Mouse (Mus musculus) liver, embryonic 15.5 days (tissue): ENCODE measurements at regions not wholly inside any gene's neighbourhood (a gene's known extent, or its start where the extent isn't known, plus 50 kb on each side); places are given as distances from the start of the nearest gene placed in this dataset.
"Not testable (repeated sequence)": the region's sequence is repeated elsewhere in the genome, so short reads cannot be mapped to it uniquely, and the experiment has no call there.

Source experiments
- ATAC-seq: fragments of 200-750 bp; cut with Nextera tagmentation; 2 replicates; pipeline ENCODE4 v1.8.0; 2017; ENCODE audit warnings: moderate number of reproducible peaks, mild to moderate bottlenecking, moderate library complexity; ENCODE audit not compliant: insufficient read depth
- H3K27ac ChIP-seq: fragments of 300-500 bp; sonication (generic); replicated peaks from 2 replicates; pipeline ENCODE4 v1.5.1; 2015; ENCODE audit warnings: mild to moderate bottlenecking, inconsistent platforms
- H3K27me3 ChIP-seq: fragments of 300-500 bp; sonication (generic); 2 replicates; pipeline ENCODE4 v1.6.1; 2015; ENCODE audit warnings: mild to moderate bottlenecking, inconsistent platforms
- H3K36me3 ChIP-seq: fragments of 300-500 bp; sonication (generic); replicated peaks from 2 replicates; pipeline ENCODE4 v1.6.1; 2015; ENCODE audit warnings: moderate library complexity, mild to moderate bottlenecking, inconsistent platforms
- H3K4me1 ChIP-seq: fragments of 300-500 bp; sonication (generic); replicated peaks from 2 replicates; pipeline ENCODE4 v1.6.1; 2015; ENCODE audit warnings: inconsistent platforms
- H3K4me2 ChIP-seq: fragments of 300-500 bp; sonication (generic); 2 replicates; pipeline ENCODE4 v1.6.1; 2015; ENCODE audit warnings: moderate library complexity, mild to moderate bottlenecking, inconsistent platforms
- H3K4me3 ChIP-seq: fragments of 300-500 bp; sonication (generic); replicated peaks from 2 replicates; pipeline ENCODE4 v1.5.1; 2015; ENCODE audit warnings: mild to moderate bottlenecking, inconsistent platforms
- H3K9ac ChIP-seq: fragments of 300-500 bp; sonication (generic); 2 replicates; pipeline ENCODE4 v1.6.1; 2015; ENCODE audit warnings: moderate library complexity, mild to moderate bottlenecking, inconsistent platforms
- H3K9me3 ChIP-seq: fragments of 300-500 bp; sonication (generic); replicated peaks from 2 replicates; pipeline ENCODE4 v1.6.1; 2016; ENCODE audit warnings: inconsistent platforms
- WGBS: fragments of 180-500 bp; shearing (Covaris S2); methylation state at CpG from one replicate; pipeline ENCODE4 v1.1.7; 2015; ENCODE audit warnings: mixed read lengths; ENCODE audit not compliant: insufficient replicate concordance; 5-methylcytosine and 5-hydroxymethylcytosine counted together

DNA sequence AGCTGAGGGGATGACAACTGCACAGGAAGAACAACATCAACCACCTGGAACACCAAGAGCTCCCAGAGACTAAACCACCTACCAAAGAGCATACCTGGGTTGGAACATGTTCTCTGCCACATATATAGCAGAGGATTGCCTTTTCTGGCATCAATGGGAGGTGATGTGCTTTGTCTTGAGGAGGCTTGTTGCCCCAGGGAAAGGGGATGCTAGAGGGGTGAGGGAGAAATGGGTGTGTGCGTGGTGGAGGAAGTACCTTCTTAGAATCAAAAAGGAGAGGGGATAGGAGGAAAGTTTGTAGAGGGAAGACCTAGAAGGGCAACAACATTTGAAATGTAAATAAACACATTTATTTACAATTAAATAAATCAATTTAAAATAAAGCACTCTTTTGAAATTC, 358.5 kb upstream of the Pfkp start:
- Histone ChIP-seq H3K4me2 (no peak overlapping the region), H3K9ac (no peak overlapping the region), H3K36me3 (no peaks in the 10 kb centered on the region), H3K4me1 (no peaks in the 10 kb centered on the region), H3K27ac (no peak overlapping the region), H3K9me3 (no peaks in the 10 kb centered on the region), H3K4me3 (no peak overlapping the region), H3K27me3 (no peaks in the 10 kb centered on the region)
- 73% methylated on average over 1 of the region's 1 CpGs for WGBS
- ATAC-seq = no peak

- H3K36me3 ChIP-seq, ATAC-seq, H3K27me3 ChIP-seq, H3K27ac ChIP-seq, H3K4me2 ChIP-seq, H3K4me3 ChIP-seq, H3K9me3 ChIP-seq, H3K9ac ChIP-seq, H3K4me1 ChIP-seq: not testable (repeated sequence)
- WGBS = 52% methylated on average over 10 of the region's 10 CpGs
Measured at GRCm38 (mm10) chr13:6998508-6999278, 350.1 kb upstream of the Pfkp start.

GRCm38 (mm10) chr13:6998094-6998493, 349.5 kb upstream of the Pfkp start:
- no peak for ATAC-seq

DNA sequence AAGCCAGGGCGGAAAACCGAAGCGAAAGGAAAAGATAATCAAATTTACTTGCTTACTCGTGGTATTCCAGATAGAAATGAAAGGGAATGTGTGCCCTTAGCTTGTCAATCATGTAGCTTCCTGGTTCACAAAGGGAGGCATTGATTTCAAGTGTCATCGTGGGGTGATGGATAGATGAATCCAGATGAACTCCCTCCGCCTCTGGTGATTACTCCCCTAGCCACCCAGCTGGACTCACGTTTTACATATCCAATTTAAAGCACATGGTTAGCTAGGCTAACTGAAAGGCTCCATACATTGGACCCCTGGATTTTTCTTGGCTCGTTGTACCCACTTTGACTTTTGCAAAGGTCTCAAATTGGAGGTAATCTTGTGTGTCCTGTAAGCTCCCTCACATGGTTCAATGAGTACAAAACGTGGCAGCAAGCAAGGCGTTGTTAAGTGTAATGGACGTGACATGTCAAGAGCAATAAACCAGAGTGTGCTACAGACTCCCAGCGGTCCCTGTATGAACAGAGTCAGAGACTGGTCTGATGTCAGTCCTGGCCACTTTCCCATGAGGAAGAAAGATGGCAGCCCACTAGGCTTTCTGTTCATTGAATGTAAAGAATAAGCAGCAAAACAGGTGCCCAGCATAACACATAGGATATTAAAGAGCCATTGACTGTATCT, 343.9 kb upstream of the Pfkp start:
- no peak overlapping the region for H3K4me2 ChIP-seq
- H3K27ac ChIP-seq = no peak overlapping the region
- no peak for ATAC-seq
- no peaks in the 10 kb centered on the region for H3K4me1 ChIP-seq
- H3K36me3 ChIP-seq = no peaks in the 10 kb centered on the region
- H3K9me3 ChIP-seq = no peaks in the 10 kb centered on the region
- H3K4me3 ChIP-seq = no peak overlapping the region
- no peaks in the 10 kb centered on the region for H3K27me3 ChIP-seq
- 56% methylated on average over 12 of the region's 12 CpGs for WGBS
- H3K9ac ChIP-seq = no peak overlapping the region

More at GRCm38 (mm10) chr13:6998094-6998493, 349.5 kb upstream of the Pfkp start:
- Histone ChIP-seq H3K27ac (no peak overlapping the region), H3K9ac (no peak overlapping the region), H3K27me3 (no peaks in the 10 kb centered on the region), H3K9me3 (no peaks in the 10 kb centered on the region), H3K36me3 (no peaks in the 10 kb centered on the region), H3K4me1 (no peaks in the 10 kb centered on the region), H3K4me2 (no peak overlapping the region), H3K4me3 (no peak overlapping the region)
- WGBS = 76% methylated on average over 9 of the region's 9 CpGs

DNA sequence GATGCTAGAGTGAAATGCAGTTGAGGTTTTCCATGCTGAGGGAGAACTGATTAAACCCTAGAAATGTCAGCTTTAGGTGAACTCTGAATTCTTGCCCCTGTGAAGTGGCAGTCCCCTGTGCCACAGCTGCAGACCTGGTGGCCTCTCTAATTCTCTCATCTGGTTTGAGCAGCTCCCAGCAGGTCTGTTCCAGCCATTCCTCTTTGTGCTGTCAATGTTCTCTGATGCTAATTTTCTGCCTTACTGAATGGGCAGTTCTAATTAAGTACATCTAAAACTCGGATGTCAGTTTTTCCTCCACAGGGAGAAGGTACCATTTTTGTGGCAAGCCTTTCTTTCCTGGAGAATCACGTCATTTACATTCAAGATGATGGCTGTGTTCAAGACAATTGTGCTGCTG, 343.1 kb upstream of the Pfkp start:
- Histone ChIP-seq H3K9me3 (no peaks in the 10 kb centered on the region), H3K4me1 (no peaks in the 10 kb centered on the region), H3K4me3 (no peak overlapping the region), H3K4me2 (no peak overlapping the region), H3K27me3 (no peaks in the 10 kb centered on the region), H3K36me3 (no peaks in the 10 kb centered on the region), H3K27ac (no peak overlapping the region), H3K9ac (no peak overlapping the region)
- WGBS = 26% methylated on average over 2 of the region's 2 CpGs
- no peak for ATAC-seq

DNA sequence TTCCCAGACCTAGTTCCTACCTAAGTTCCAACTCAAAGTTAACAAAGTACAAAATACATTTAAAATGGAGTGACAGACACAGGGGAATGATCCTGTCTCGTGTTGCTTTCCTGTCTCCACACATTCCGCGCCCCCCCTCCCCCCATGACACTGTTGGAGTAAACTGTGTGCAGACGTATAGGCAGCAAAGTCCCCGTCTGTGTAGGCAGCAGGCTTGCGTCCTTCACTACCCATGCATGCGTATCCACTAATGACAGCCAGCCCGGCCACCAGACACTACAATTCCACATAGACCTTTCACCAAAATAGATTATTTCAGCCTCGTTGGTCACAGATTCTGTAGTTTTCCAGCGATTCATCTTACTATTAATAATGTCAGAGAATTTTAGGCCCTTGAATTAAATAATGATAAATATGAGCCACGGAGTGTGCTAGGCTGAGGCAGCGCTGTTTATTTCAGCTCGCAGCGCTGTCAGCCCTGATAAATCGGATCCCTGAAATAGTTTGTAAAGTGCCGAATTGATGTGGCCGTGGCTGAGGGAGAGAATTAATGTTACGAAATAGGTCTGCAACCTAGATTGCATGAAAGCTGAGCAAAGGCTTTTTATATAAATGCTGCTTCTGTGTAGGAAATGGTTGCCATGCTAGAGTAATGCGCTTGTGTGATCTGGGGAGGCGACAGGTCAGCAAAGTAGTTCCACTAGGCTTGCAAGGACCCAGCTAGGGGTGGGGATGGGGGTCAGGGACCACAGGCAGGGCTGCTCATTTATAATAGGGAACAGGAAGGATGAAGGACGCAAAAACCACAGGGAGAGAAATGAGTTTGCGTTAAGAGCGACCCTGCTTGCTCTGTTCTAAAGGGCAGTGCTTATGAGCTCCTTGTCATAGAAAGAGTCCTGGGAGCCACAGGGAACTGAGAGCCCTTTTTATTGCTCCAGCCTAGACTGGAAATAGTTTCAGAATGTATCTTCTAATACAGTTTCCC, 336.7 kb upstream of the Pfkp start:
- Histone ChIP-seq H3K36me3 (no peaks in the 10 kb centered on the region), H3K27ac (no peak overlapping the region), H3K9ac (no peak overlapping the region), H3K4me2 (no peak overlapping the region), H3K9me3 (no peaks in the 10 kb centered on the region), H3K4me3 (no peak overlapping the region), H3K27me3 (no peaks in the 10 kb centered on the region), H3K4me1 (no peaks in the 10 kb centered on the region)
- WGBS = 63% methylated on average over 23 of the region's 23 CpGs
- no peak for ATAC-seq

DNA sequence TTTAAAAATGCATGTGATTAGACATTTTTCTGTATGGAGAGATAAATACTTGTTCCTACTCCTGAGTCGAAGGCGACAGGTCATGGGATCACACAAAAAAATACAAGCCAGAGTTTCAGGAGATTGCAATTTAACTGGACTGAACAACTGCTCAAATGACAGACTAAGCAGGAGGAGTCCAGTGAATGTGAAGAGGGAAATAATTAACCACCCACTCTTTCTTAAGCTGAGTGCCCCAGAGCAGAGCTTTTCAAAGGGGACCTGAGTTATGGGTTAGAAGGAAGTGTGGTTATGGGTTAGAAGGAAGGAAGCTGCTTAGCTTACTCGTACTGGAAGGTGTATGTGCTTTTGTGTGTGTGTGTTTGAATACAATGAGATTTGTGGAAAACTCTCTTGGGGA, 307.1 kb upstream of the Pfkp start:
- Histone ChIP-seq H3K9ac (no peak overlapping the region), H3K27ac (no peak overlapping the region), H3K4me1 (no peaks in the 10 kb centered on the region), H3K27me3 (no peaks in the 10 kb centered on the region), H3K36me3 (no peaks in the 10 kb centered on the region), H3K4me3 (no peak overlapping the region), H3K4me2 (no peak overlapping the region), H3K9me3 (no peaks in the 10 kb centered on the region)
- no peak for ATAC-seq
- 48% methylated on average over 3 of the region's 3 CpGs for WGBS

GRCm38 (mm10) chr13:6924136-6924535, 275.6 kb upstream of the Pfkp start:
- Histone ChIP-seq H3K9me3 (no peaks in the 10 kb centered on the region), H3K4me1 (no peaks in the 10 kb centered on the region), H3K36me3 (no peaks in the 10 kb centered on the region), H3K27ac (no peak overlapping the region), H3K27me3 (no peaks in the 10 kb centered on the region), H3K4me2 (no peak overlapping the region), H3K4me3 (no peak overlapping the region), H3K9ac (no peak overlapping the region)
- no peak for ATAC-seq

DNA sequence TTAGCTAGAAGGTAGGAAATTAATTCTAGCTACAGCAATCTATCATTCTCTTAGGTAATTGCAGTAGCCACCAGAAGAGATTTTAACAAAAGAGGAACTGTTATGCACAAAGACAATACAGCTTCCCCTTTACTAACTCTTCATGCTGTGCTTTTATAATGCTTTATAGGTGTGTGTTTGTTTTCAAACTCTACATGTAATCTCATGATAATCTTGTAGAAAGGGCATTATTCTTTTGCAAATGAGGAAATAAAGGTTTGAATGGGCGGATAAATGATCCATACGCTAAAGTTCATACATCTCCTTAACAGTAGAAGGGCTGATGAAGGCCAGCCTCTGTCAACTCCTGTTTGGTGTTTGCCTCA, 273.8 kb upstream of the Pfkp start:
- Histone ChIP-seq H3K4me3 (no peak overlapping the region), H3K4me1 (no peaks in the 10 kb centered on the region), H3K9ac (no peak overlapping the region), H3K9me3 (no peaks in the 10 kb centered on the region), H3K27ac (no peak overlapping the region), H3K4me2 (no peak overlapping the region), H3K36me3 (no peaks in the 10 kb centered on the region), H3K27me3 (no peaks in the 10 kb centered on the region)
- ATAC-seq = no peak
- WGBS = 42% methylated on average over 2 of the region's 2 CpGs

- no peak for ATAC-seq
Measured at GRCm38 (mm10) chr13:6921691-6922356, 273.2 kb upstream of the Pfkp start.

DNA sequence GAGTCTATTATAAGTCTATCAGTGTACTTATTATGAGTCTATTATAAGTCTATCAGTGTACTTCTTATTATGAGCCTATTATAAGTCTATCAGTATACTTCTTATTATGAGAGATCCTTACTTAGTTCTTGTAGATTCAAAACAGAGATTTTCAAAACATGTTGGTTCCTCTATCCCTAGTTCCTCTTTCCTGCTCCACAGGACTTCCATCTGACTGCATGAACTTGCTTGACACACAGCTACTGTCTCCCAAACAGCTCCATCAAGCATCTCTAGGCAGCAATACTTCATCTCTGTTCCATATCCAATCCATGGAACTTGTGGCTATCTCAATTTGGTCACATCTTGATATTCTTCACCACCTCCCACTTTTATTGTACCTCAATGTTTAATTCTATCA, 257.4 kb upstream of the Pfkp start:
- ATAC-seq = no peak
- Histone ChIP-seq H3K27me3 (no peaks in the 10 kb centered on the region), H3K36me3 (no peaks in the 10 kb centered on the region), H3K4me2 (no peak overlapping the region), H3K4me3 (no peak overlapping the region), H3K9ac (no peak overlapping the region), H3K4me1 (no peaks in the 10 kb centered on the region), H3K9me3 (no peaks in the 10 kb centered on the region), H3K27ac (no peak overlapping the region)

More at GRCm38 (mm10) chr13:6921691-6922356, 273.2 kb upstream of the Pfkp start:
- H3K9me3 ChIP-seq = no peaks in the 10 kb centered on the region
- no peak overlapping the region for H3K27ac ChIP-seq
- H3K4me3 ChIP-seq = no peak overlapping the region
- no peaks in the 10 kb centered on the region for H3K4me1 ChIP-seq
- no peaks in the 10 kb centered on the region for H3K27me3 ChIP-seq
- 32% methylated on average over 6 of the region's 6 CpGs for WGBS
- H3K36me3 ChIP-seq = no peaks in the 10 kb centered on the region
- H3K9ac ChIP-seq = no peak overlapping the region
- no peak overlapping the region for H3K4me2 ChIP-seq
